Mouse (Mus musculus) liver, adult 2 months (tissue): Measurements from ENCODE around the gene Hcrtr1.

Experiments
- CTCF ChIP-seq: fragments of 200-500 bp; IDR thresholded peaks from 2 replicates; pipeline ENCODE4 v1.5.1; 2011; ENCODE audit warnings: low read depth, low read length, control low read depth
- POLR2A ChIP-seq: fragments of 200-500 bp; IDR thresholded peaks from 2 replicates; pipeline ENCODE4 v1.6.1; 2011; ENCODE audit warnings: low read length, control low read depth; ENCODE audit not compliant: insufficient read depth; ENCODE audit errors: extremely low read depth

GRCm38 (mm10) chr4:130140992-130141402, 1.8 kb upstream of the Hcrtr1 start:
- TF ChIP-seq CTCF, result no peak
- TF ChIP-seq POLR2A, result no peak
